Mouse (Mus musculus) layer of hippocampus, postnatal 36 days (tissue): ENCODE data around the gene Fbxo24. TPM values are rescaled to one million over a fixed set of nuclear protein-coding genes. Genes with fewer than 3 reads are reported as not detected.

Source experiments
- total RNA-seq, 2 experiments: library from RNA; stranded (reverse); gene quantifications; 2 replicates each; pipeline ENCODE4 v1.2.3; 2021

The Fbxo24 gene
- total RNA-seq, 2 experiments from 2014 or later: 0.18 to 0.77 TPM

Other genes with a start within 250 kb of the Fbxo24 start
- gene Zan, start 151.9 kb downstream of the Fbxo24 start, total RNA-seq: under 1 TPM; 0.10 to 0.13 TPM
- 10 to 100 TPM; 32.5 to 37.0 TPM for gene Pop7, start 126.5 kb downstream of the Fbxo24 start, total RNA-seq
- gene Gigyf1, start 110.5 kb downstream of the Fbxo24 start, total RNA-seq: 10 to 100 TPM; 56.7 to 58.9 TPM
- gene Epo, start 95.8 kb downstream of the Fbxo24 start, total RNA-seq: not detected
- 100 to 1,000 TPM; 554 to 565 TPM for gene Gnb2, start 95.5 kb downstream of the Fbxo24 start, total RNA-seq
- 100 to 1,000 TPM; 127 to 138 TPM for gene Actl6b, start 75.5 kb downstream of the Fbxo24 start, total RNA-seq
- 10 to 100 TPM; 13.4 to 16.1 TPM for gene Tfr2, start 59.2 kb downstream of the Fbxo24 start, total RNA-seq
- 10 to 100 TPM; 26.0 to 27.4 TPM for gene Mospd3, start 27.9 kb downstream of the Fbxo24 start, total RNA-seq
- gene Pcolce, start 15.2 kb downstream of the Fbxo24 start, total RNA-seq: 1 to 10 TPM; 8.4 to 8.8 TPM
- gene Lrch4, start 119 bp upstream of the Fbxo24 start, total RNA-seq: 10 to 100 TPM; 21.8 to 25.3 TPM
- 10 to 100 TPM; 18.6 to 23.9 TPM for gene Gm20605, start 173 bp upstream of the Fbxo24 start, total RNA-seq
- 10 to 100 TPM; 10.1 to 13.3 TPM for gene Sap25, start 12.3 kb upstream of the Fbxo24 start, total RNA-seq
- under 1 TPM; 0.15 to 0.28 TPM for gene Irs3, start 16.7 kb upstream of the Fbxo24 start, total RNA-seq
- gene Agfg2, start 55.7 kb upstream of the Fbxo24 start, total RNA-seq: 10 to 100 TPM; 57.7 to 61.1 TPM
- 10 to 100 TPM; 65.4 to 66.3 TPM for gene Nyap1, start 112.6 kb upstream of the Fbxo24 start, total RNA-seq
- 100 to 1,000 TPM; 170 to 176 TPM for gene Tsc22d4, start 116.7 kb upstream of the Fbxo24 start, total RNA-seq
- 10 to 100 TPM; 24.1 to 24.6 TPM for gene Ppp1r35, start 149.8 kb upstream of the Fbxo24 start, total RNA-seq
- gene Mepce, start 158.7 kb upstream of the Fbxo24 start, total RNA-seq: 10 to 100 TPM; 40.8 to 44.5 TPM
- 1 to 10 TPM; 5.2 to 7.1 TPM for gene Zcwpw1, start 158.8 kb upstream of the Fbxo24 start, total RNA-seq
- 1 to 10 TPM in 1 of 2 experiments, under 1 TPM in 1; 0.67 to 1.3 TPM for gene Pilra, start 207.3 kb upstream of the Fbxo24 start, total RNA-seq
- not detected for gene Pilrb1, start 229.1 kb upstream of the Fbxo24 start, total RNA-seq
- gene Pilrb2, start 242.8 kb upstream of the Fbxo24 start, total RNA-seq: not detected